Mouse (Mus musculus) heart, adult 18-20 months (tissue): ENCODE results near the gene Gng8. TPM values are rescaled to one million over a fixed set of nuclear protein-coding genes. Genes with fewer than 3 reads are reported as not detected.
A peak's percentile ranks its signal among the peaks of the same experiment; 100 is the strongest.

Experiments
- DNase-seq, 2 experiments: peaks; one replicate each; pipeline ENCODE4 v3.0.0; 2021 to 2022; ENCODE audit warnings: mixed read lengths in 1 of 2
- total RNA-seq, 2 experiments: library from RNA; stranded (reverse); gene quantifications; 2 replicates each; pipeline ENCODE4 v1.2.3; 2021

The Gng8 gene
- total RNA-seq, 2 experiments from 2014 or later, result 0.47 TPM; not detected in 1

DNA sequence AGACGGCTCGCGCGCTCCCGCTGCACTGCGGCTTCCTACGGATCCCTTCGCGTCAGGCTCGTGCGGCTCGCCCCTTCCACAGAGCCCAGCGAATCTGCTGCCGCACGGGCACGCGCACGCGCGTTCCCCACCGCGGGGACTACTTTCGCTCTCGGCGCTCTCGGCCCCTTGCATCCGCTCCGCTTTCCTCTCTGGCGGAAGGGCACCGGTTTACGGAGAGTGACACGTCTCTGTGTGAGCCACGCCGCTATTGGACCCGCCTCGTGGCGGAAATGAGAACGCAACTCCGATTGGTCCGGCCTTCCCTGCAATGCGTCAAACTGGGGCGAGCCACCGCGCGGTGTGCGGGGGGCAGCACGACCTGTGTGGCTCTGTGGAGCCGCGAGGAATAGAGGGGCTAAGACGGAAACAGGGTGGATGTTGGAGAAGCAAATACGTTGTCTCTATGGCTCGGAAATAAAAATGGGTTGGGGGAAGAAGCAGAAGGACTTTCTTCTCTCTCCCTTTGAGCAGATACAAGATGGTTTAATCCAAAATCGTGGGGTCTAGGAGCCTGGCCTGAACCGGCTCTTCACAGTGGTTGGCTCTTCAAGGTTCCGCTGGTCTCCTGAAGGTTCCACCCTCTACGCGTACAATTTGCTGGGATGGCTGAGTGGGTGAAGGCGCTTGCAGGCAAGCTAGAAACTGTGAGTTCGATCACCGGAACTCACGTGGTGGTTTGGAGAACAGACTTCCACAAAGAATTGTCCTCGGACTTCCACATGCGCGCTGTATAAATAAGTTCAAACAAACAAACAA is 32.6 kb downstream of the Gng8 start, which contains the start of gene Calm3:
TSS of gene Calm3 (minus strand) at position 78 of the 798 bp plus-strand sequence.
- peak; percentile 100 for DNase-seq

DNA sequence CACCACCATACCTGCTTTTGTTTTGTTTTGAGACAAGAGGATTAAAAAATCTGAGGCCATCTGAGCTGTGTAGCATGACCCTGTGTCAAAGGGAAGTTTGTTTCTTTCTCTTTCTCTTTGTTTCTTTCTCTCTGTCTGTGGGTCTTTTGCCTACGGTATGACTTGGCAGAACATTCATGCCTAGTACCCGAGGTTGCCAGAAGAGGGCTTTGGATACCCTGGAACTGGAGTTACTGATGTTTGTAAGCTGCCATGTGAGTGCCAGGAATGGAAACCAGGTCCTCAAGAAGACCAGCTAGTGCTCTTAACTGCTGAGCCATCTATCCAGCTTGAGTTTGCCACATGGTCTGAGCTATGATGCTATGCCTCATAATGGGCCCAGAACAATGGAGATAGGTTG is 36.8 kb downstream of the Gng8 start:
- DNase-seq, result no peak

DNA sequence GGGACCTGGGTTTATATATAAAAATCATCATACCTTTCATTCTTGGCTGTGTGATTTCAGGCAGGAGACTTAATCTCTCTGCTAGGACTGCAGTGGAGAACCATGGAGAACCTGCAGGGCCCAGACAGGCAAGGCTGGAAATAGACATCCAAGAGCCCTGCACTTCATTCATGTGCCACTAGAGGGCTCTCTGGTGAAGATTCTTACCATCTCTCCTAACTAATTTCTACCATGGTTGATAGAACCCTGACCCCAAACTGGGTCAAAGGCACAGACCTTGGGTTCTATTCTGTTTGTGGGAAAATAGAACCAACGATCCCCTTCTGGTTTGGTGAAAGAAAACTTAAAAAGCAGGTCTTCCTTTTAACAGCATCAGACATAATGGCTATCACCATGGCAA is 39.3 kb downstream of the Gng8 start:
- peak; percentile 63 to 88 for DNase-seq

DNA sequence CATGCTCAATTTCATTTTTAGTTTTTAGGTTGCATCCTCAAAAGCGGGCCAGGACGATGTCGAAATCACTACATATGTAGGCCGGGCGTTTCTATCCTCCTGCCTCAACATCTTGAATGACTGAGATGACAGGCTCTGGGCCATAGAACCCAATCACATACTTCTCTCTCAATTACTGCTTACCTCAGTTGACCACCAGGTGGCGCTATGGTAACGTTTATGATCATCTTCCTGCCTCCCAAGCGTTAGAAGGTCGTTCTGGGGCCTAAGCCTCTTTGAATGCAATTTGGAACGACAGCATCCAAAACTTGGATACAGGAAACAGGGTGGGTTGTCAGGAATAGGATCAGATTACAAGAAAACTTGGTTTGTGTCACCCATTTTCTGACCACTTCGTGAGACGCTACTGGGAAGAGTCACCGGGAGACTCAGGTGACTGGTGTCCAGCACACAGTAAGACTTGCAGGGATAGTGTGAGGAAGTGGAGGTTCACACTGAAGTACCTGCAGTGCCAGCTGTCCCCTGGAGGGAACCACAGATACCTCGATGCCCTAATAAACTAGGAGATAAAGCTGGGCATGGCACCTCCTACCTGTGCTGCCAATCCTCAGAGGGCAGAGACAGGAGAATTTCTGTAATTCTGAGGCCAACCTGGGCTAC is 40.5 kb downstream of the Gng8 start:
- DNase-seq, result peak; percentile 82 to 94

DNA sequence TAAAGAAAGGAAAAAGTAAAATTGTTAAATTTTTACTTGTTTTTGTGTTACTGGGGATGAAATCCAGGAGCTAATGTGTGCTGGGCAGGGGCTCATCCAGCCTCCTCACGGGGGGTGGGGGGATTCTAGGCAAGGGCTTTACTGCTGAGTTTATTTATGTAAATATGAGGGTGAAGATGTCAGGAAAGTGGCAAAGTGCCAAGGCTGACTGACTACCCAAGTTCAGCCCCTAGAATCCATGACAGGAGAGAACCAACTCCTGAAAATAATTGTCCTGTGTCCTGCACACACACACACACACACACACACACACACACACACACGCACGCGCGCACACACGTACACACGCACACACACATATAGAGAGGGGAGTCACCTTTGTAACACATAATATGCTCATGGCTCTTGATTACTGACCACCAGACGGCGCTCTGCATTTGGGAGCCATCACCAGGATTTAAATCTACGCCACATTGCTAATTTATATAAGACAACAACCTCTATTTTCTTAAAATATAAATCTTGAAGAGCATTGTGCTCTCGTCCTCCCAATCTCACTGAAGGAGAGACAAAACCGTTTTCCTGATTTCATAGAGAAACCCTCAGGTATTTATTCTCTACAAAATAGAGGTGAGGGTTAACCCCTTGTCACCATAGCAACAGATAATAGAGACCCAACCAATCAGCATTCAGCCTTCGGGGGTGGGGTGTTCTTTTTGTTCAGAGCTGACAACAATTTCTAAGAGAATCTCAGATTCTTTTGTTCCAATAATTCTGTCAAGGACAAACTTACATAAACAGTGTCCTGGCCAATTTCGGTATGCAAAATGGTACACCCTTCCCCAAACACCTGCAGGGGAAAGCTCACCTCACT is 41.4 kb downstream of the Gng8 start:
- DNase-seq, result peak; percentile 37 to 74

DNA sequence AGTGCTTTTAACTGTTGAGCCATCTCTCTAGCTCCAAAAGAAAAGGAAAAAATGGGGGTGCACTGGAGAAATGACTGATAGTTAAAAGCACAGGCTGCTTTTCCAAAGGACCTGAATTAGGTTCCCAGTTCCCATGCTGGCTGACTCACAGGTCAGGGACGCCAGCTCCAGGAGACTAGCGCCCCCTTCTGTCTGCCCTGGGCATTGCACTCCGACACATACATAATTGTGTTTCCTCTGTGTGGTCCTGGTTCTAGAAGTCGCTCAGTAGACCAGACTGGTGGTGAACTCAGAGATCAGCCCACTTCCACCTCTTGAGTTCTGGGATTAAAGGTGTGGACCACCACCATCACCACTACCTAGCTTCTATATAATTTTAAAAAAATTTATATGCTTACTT is 45.7 kb downstream of the Gng8 start:
- DNase-seq, result no peak

DNA sequence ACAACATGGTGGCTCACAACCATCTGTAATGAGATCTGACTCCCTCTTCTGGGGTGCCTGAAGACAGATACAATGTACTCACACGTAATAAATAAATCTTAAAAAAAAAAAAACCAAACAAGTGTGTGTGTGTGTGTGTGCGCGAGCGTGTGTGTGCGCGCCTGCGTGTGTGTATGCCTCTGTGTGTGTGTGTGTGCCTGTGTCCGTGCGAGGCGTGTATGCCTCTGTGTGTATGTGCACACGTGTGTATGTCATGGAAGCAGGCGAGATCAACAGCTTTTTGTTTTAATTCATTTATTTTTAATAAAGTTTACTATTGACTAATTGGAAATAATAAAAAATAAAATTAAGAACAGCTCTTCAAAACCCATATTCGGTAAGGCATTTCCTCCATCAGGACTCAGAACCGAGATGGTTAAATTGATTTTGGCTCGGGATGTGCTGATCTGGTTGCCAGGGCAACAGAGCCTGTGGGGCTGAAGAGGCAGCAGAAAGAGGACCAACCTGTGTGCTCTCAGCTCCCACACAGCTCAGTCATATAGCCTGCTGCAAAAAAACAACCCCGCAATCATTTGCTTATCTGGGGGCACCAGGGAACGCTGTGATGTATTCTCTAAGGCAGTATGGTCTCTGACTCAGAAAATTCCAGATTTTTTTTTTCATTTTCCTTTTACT is 46.7 kb downstream of the Gng8 start:
- no peak for DNase-seq

DNA sequence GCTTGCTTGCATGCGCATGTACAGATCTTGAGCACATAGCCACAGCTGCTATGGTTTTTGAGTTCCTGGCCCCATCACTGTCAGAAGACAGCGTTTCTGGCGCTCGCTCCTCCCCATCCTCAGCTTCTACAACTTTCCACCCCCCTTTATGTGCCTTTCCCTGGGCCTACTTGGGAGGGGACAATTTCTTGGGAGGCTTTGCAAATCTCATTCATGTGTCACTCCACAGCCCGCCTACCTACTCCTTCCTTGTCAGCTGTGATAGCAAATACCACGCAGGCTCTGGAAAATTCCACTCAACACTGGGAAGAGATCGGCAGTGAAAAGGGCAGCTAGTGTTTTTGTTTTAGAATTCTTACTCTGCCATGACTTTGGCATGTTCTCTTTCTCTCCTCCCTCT is 48.7 kb downstream of the Gng8 start:
- DNase-seq, result peak; percentile 40 to 63

DNA sequence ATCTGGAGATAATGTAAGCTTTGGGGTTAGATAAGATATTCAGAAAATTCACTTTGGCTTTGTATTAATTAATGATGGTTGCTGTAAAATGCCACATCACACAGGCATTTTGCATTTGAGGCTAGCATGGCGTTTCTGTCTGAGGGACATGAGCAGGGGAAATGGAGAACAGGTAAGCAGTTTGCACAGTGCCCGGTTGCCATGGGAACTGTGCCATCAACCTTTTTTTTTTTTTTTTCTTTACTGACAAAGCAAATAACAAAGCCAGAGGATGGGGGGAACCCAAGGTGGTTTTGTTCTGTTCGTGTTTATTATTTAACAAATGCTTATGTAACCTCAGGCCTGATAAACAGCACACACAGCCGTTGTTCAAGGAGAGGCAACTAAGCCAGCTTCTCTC is 51.3 kb downstream of the Gng8 start:
- DNase-seq, result no peak

DNA sequence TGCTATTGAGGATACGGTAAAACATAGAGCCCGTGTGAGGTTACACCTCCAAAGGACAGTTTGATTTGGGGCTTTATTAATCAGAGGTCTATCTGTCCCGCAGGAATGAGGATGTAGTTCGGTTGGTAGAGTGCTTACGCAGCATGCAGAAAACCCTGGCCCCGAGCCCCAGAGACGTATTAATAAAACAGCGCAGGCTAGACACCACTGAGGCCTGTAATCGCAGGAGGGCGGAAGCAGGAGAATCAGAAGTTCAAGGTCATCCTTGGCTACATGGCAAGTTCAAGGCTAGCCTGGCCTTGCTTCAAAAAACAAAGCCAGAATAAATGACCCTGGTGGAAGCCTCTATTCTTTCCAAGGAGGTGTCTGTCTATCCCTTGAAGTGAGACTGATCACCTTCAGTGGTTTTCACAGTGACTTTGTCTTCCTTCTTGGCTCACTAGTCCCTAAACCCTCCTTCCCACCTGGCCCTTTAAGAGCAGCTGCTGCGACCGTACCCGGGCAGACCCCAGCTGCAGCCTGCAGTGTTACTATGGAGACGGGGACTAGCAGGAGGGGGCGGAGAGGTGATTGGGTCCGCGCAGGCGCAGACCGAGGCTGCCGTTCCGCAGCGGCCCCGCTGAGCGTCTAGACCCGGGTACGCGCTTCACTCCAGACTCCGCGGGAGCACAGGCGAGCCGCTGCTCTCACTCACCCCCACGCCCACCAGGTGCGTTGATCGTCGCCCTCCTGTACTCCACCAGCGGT is 52.6 kb downstream of the Gng8 start, which contains the start of gene Pnmal2:
TSS of gene Pnmal2 (plus strand) at position 622 of the 747 bp plus-strand sequence.
- DNase-seq, result peak; percentile 79 to 83

DNA sequence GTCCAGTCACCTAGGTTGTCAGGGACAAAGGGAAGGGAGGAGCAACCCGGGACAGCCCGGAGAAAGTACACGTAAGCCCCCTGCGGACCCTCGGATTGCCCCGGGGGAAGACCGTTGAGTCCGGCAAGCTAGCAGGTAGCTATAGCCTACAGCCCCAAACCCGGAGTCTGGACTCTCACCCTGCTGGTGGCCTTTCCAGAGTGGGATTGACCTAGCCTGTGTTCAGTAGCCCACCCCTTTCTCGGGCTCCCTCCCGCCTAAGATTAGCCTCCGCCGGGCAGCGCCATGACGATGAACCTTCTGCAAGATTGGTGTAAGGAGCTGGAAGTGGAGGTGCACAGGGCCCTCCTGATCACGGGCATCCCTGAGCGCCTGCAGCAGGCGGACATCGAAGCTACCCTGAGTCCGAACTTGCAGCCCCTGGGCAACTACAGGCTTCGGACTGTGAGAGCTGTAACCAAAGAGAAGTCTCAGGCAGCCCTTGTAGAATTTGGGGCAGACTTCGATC is 53.3 kb downstream of the Gng8 start:
- DNase-seq, result no peak

Other genes with a start within 250 kb of the Gng8 start
- gene Ceacam15, start 216.1 kb upstream of the Gng8 start, total RNA-seq, result not detected
- gene Ceacam9, start 169.9 kb upstream of the Gng8 start, total RNA-seq, result not detected
- 10 to 100 TPM; 66.9 to 78.5 TPM for gene Ap2s1, start 153.4 kb upstream of the Gng8 start, total RNA-seq
- gene Slc1a5, start 110.4 kb upstream of the Gng8 start, total RNA-seq, result 10 to 100 TPM; 13.0 to 26.3 TPM
- 10 to 100 TPM; 50.3 to 60.0 TPM for gene Strn4, start 75.9 kb upstream of the Gng8 start, total RNA-seq
- gene Fkrp, start 75.1 kb upstream of the Gng8 start, total RNA-seq, result 10 to 100 TPM; 49.1 to 53.1 TPM
- gene Prkd2, start 48.9 kb upstream of the Gng8 start, total RNA-seq, result 10 to 100 TPM; 19.7 to 22.2 TPM
- gene Dact3, start 16.5 kb upstream of the Gng8 start, total RNA-seq, result 1 to 10 TPM; 8.7 to 9.4 TPM
- gene Ptgir, start 14.7 kb downstream of the Gng8 start, total RNA-seq, result 1 to 10 TPM; 1.5 TPM
- 100 to 1,000 TPM; 166 to 200 TPM for gene Calm3, start 32.3 kb downstream of the Gng8 start, total RNA-seq
- 1 to 10 TPM; 3.7 to 4.0 TPM for gene Pnmal2, start 52.9 kb downstream of the Gng8 start, total RNA-seq
- gene Pnmal1, start 67.9 kb downstream of the Gng8 start, total RNA-seq, result not detected
- gene Gm42372, start 91.3 kb downstream of the Gng8 start, total RNA-seq, result under 1 TPM in 1 of 2 experiments, not detected in 1; 0.08 TPM
- gene Ccdc8, start 100.9 kb downstream of the Gng8 start, total RNA-seq, result 1 to 10 TPM; 3.8 to 4.5 TPM
- 10 to 100 TPM; 98.8 to 98.9 TPM for gene Ppp5c, start 136.1 kb downstream of the Gng8 start, total RNA-seq
- gene Hif3a, start 170.6 kb downstream of the Gng8 start, total RNA-seq, result 1 to 10 TPM; 1.9 to 4.1 TPM
- under 1 TPM in 1 of 2 experiments, not detected in 1; 0.08 TPM for gene Psg16, start 182.3 kb downstream of the Gng8 start, total RNA-seq